Mouse (Mus musculus) liver, embryonic 14.5 days (tissue): ENCODE measurements around the gene Ehbp1. TPM values are rescaled to one million over a fixed set of nuclear protein-coding genes. Genes with fewer than 3 reads are reported as not detected.
A peak's percentile ranks its signal among the peaks of the same experiment; 100 is the strongest.

Experiments
- ATAC-seq: fragments of 200-750 bp; cut with Nextera tagmentation; 2 replicates; pipeline ENCODE4 v1.8.0; 2017; ENCODE audit warnings: moderate number of reproducible peaks, mild to moderate bottlenecking, moderate library complexity; ENCODE audit not compliant: insufficient read depth
- DNase-seq, 3 experiments: peaks; one replicate each; pipeline ENCODE4 v3.0.0-alpha.2; 2012 to 2013; ENCODE audit warnings: low read depth in 3 of 3, low spot score in 3 of 3
- H3K27ac ChIP-seq: fragments of 300-500 bp; sonication (generic); 2 replicates; pipeline ENCODE4 v1.5.1; 2014; ENCODE audit warnings: moderate library complexity, mild to moderate bottlenecking, control low read depth, inconsistent platforms
- H3K27me3 ChIP-seq: fragments of 300-500 bp; sonication (generic); 2 replicates; pipeline ENCODE4 v1.6.1; 2014; ENCODE audit warnings: mild to moderate bottlenecking, low read length, moderate library complexity; ENCODE audit not compliant: control insufficient read depth, insufficient read depth
- H3K36me3 ChIP-seq: fragments of 300-500 bp; sonication (generic); replicated peaks from 2 replicates; pipeline ENCODE4 v1.6.1; 2014; ENCODE audit warnings: low read depth; ENCODE audit not compliant: control insufficient read depth, insufficient read depth
- H3K4me1 ChIP-seq, 2 experiments: fragments of 200-500 bp in 1 of 2; fragments of 300-500 bp in 1 of 2; sonication (generic) in 1 of 2; replicated peaks; 2 replicates each; pipeline ENCODE4 v1.6.1; 2012 to 2014; ENCODE audit warnings: antibody characterized with exemption in 1 of 2, inconsistent platforms in 1 of 2, low read length in 1 of 2; ENCODE audit not compliant: control insufficient read depth in 2 of 2, insufficient read depth in 2 of 2
- H3K4me2 ChIP-seq: fragments of 300-500 bp; sonication (generic); 2 replicates; pipeline ENCODE4 v1.6.1; 2014; ENCODE audit warnings: low read depth, mild to moderate bottlenecking, control low read depth, moderate library complexity
- H3K4me3 ChIP-seq, 2 experiments: fragments of 200-500 bp in 1 of 2; fragments of 300-500 bp in 1 of 2; sonication (generic) in 1 of 2; 2 replicates each; pipeline ENCODE4 v1.5.1; 2012 to 2014; ENCODE audit warnings: low read depth in 2 of 2, low read length in 2 of 2, mild to moderate bottlenecking in 2 of 2, control low read depth in 1 of 2, inconsistent platforms in 1 of 2, moderate library complexity in 1 of 2; ENCODE audit not compliant: insufficient read depth in 1 of 2
- H3K9ac ChIP-seq: fragments of 300-500 bp; sonication (generic); replicated peaks from 2 replicates; pipeline ENCODE4 v1.6.1; 2014; ENCODE audit warnings: mild to moderate bottlenecking, control low read depth, moderate library complexity
- H3K9me3 ChIP-seq: fragments of 300-500 bp; sonication (generic); 2 replicates; pipeline ENCODE4 v1.6.1; 2016; ENCODE audit warnings: low read length, mixed read lengths; ENCODE audit not compliant: control insufficient read depth
- CTCF ChIP-seq: IDR thresholded peaks from 2 replicates; pipeline ENCODE4 v1.5.1; 2016; ENCODE audit warnings: antibody characterized with exemption, low read depth, control low read depth
- EP300 ChIP-seq: IDR thresholded peaks from 2 replicates; pipeline ENCODE4 v1.6.1; 2016; ENCODE audit warnings: antibody characterized with exemption, low read depth
- WGBS: fragments of 180-500 bp; shearing (Covaris S2); extraction: QIAGEN DNeasy Blood & Tissue Kit; methylation state at CpG from one replicate; pipeline ENCODE4 v1.1.7; 2014; ENCODE audit not compliant: insufficient replicate concordance; 5-methylcytosine and 5-hydroxymethylcytosine counted together
- polyA plus RNA-seq, 2 experiments: library from polyadenylated mRNA; depleted of rRNA in 1 of 2; stranded (reverse) in 1 of 2; unstranded in 1 of 2; fragments of >200 nt; fragmentation: Nextera tagmentation in 1 of 2; extraction: Ambion mirVana in 1 of 2; gene quantifications; 2 replicates each; pipeline versions ENCODE4 v1.2.1 to v1.2.3; 2012 to 2014

The Ehbp1 gene
- polyA plus RNA-seq, 2 experiments: 1.7 to 3.3 TPM

GRCm38 (mm10) chr11:22199881-22200280 is 142.2 kb downstream of the Ehbp1 start:
- ATAC-seq: no peak
- TF ChIP-seq EP300: no peak
- TF ChIP-seq CTCF: no peak
- H3K27ac ChIP-seq: no peak overlapping the region
- H3K4me3 ChIP-seq: no peak overlapping the region
- no peaks in the 10 kb centered on the region for H3K9me3 ChIP-seq
- H3K36me3 ChIP-seq: no peaks in the 10 kb centered on the region
- H3K4me2 ChIP-seq: no peak overlapping the region
- no peaks in the 10 kb centered on the region for H3K4me1 ChIP-seq
- H3K27me3 ChIP-seq: no peaks in the 10 kb centered on the region
- H3K9ac ChIP-seq: no peak overlapping the region
- 66% methylated on average over 3 of the region's 3 CpGs for WGBS
- no peak for DNase-seq

- H3K27ac ChIP-seq: no peak overlapping the region
- H3K4me3 ChIP-seq: no peak overlapping the region
- no peak for ATAC-seq
- TF ChIP-seq CTCF (no peak), EP300 (no peak)
- no peak overlapping the region for H3K9ac ChIP-seq
- DNase-seq: no peak
- H3K27me3 ChIP-seq: no peaks in the 10 kb centered on the region
- H3K9me3 ChIP-seq: no peaks in the 10 kb centered on the region
- H3K4me1 ChIP-seq: peaks cover 0 to 3% of the 10 kb centered on the region in 2 experiments; a peak in 2 of 4 replicates
- H3K36me3 ChIP-seq: no peaks in the 10 kb centered on the region
- H3K4me2 ChIP-seq: no peak overlapping the region
- 83% methylated on average over 6 of the region's 6 CpGs for WGBS
Observed at GRCm38 (mm10) chr11:22198406-22198805, 143.7 kb downstream of the Ehbp1 start.

GRCm38 (mm10) chr11:22197935-22198334 is 144.2 kb downstream of the Ehbp1 start:
- Histone ChIP-seq H3K9me3 (no peaks in the 10 kb centered on the region), H3K27me3 (no peaks in the 10 kb centered on the region), H3K9ac (no peak overlapping the region), H3K4me1 (peaks cover 0 to 3% of the 10 kb centered on the region in 2 experiments; a peak in 2 of 4 replicates), H3K4me2 (no peak overlapping the region), H3K27ac (no peak overlapping the region), H3K4me3 (no peak overlapping the region), H3K36me3 (no peaks in the 10 kb centered on the region)
- TF ChIP-seq EP300: no peak
- no peak for TF ChIP-seq CTCF
- no peak for DNase-seq
- WGBS: 73% methylated on average over 6 of the region's 6 CpGs
- ATAC-seq: no peak

- Histone ChIP-seq H3K4me3 (no peak overlapping the region), H3K27ac (no peak overlapping the region), H3K9me3 (no peaks in the 10 kb centered on the region), H3K9ac (no peak overlapping the region), H3K4me2 (no peak overlapping the region), H3K4me1 (peaks cover 0 to 3% of the 10 kb centered on the region in 2 experiments; a peak in 2 of 4 replicates), H3K36me3 (no peaks in the 10 kb centered on the region), H3K27me3 (no peaks in the 10 kb centered on the region)
- ATAC-seq: no peak
- no peak for DNase-seq
- TF ChIP-seq EP300 (no peak), CTCF (no peak)
- 68% methylated on average over 4 of the region's 4 CpGs for WGBS
Observed at GRCm38 (mm10) chr11:22196776-22197175, 145.3 kb downstream of the Ehbp1 start.

- Histone ChIP-seq H3K9ac (no peak overlapping the region; the same call in 1 of the 2 replicates), H3K27ac (no peak overlapping the region), H3K4me1 (peaks cover 0 to 3% of the 10 kb centered on the region in 2 experiments; a peak in 2 of 4 replicates), H3K4me2 (no peak overlapping the region), H3K27me3 (no peaks in the 10 kb centered on the region), H3K36me3 (no peaks in the 10 kb centered on the region), H3K4me3 (no peak overlapping the region), H3K9me3 (no peaks in the 10 kb centered on the region)
- ATAC-seq (peak; percentile 75), DNase-seq (no peak)
- 35% methylated on average over 3 of the region's 3 CpGs for WGBS
- TF ChIP-seq EP300: no peak
- no peak for TF ChIP-seq CTCF
Observed at GRCm38 (mm10) chr11:22194607-22195006, 147.5 kb downstream of the Ehbp1 start.
